Mouse (Mus musculus) stomach, embryonic 14.5 days (tissue): ENCODE data around the gene Vmn1r22. TPM values are rescaled to one million over a fixed set of nuclear protein-coding genes. Genes with fewer than 3 reads are reported as not detected.
A peak's percentile ranks its signal among the peaks of the same experiment; 100 is the strongest.
"Not testable (repeated sequence)": the region's sequence is repeated elsewhere in the genome, so short reads cannot be mapped to it uniquely, and the experiment has no call there.

Source experiments
- ATAC-seq: fragments of 200-750 bp; cut with Nextera tagmentation; 2 replicates; pipeline ENCODE4 v1.8.0; 2017; ENCODE audit warnings: low read depth, moderate TSS enrichment; ENCODE audit not compliant: insufficient number of reproducible peaks, insufficient read depth, low FRiP score
- H3K27ac ChIP-seq: fragments of 300-500 bp; sonication (generic); 2 replicates; pipeline ENCODE4 v1.5.1; 2014; ENCODE audit warnings: mild to moderate bottlenecking, low read length, moderate library complexity, mixed read lengths
- H3K27me3 ChIP-seq: fragments of 300-500 bp; sonication (generic); 2 replicates; pipeline ENCODE4 v1.6.1; 2014; ENCODE audit warnings: low read length, control low read depth, mixed read lengths; ENCODE audit not compliant: control insufficient read depth, insufficient read depth
- H3K36me3 ChIP-seq: fragments of 300-500 bp; sonication (generic); 2 replicates; pipeline ENCODE4 v1.6.1; 2014; ENCODE audit warnings: mild to moderate bottlenecking, control low read depth, low read length, moderate library complexity, mixed read lengths; ENCODE audit not compliant: control insufficient read depth, insufficient read depth
- H3K4me1 ChIP-seq: fragments of 300-500 bp; sonication (generic); 2 replicates; pipeline ENCODE4 v1.6.1; 2014; ENCODE audit warnings: low read length, control low read depth, mixed read lengths; ENCODE audit not compliant: control insufficient read depth, insufficient read depth
- H3K4me2 ChIP-seq: fragments of 300-500 bp; sonication (generic); replicated peaks from 2 replicates; pipeline ENCODE4 v1.6.1; 2014; ENCODE audit warnings: low read depth, low read length, control low read depth
- H3K4me3 ChIP-seq: fragments of 300-500 bp; sonication (generic); 2 replicates; pipeline ENCODE4 v1.5.1; 2014; ENCODE audit warnings: low read depth, low read length, control low read depth
- H3K9ac ChIP-seq: fragments of 300-500 bp; sonication (generic); replicated peaks from 2 replicates; pipeline ENCODE4 v1.6.1; 2014; ENCODE audit warnings: low read depth, mild to moderate bottlenecking, control low read depth, low read length, moderate library complexity, mixed read lengths
- H3K9me3 ChIP-seq: fragments of 300-500 bp; sonication (generic); 2 replicates; pipeline ENCODE4 v1.6.1; 2016; ENCODE audit warnings: low read depth, low read length, control low read depth; ENCODE audit not compliant: control insufficient read depth
- WGBS: fragments of 180-500 bp; shearing (Covaris S2); extraction: QIAGEN DNeasy Blood & Tissue Kit; methylation state at CpG from one replicate; pipeline ENCODE4 v1.1.7; 2014; 5-methylcytosine and 5-hydroxymethylcytosine counted together
- polyA plus RNA-seq: library from polyadenylated mRNA; unstranded; fragments of >200 nt; fragmentation: Nextera tagmentation; extraction: Ambion mirVana; gene quantifications from 2 replicates; pipeline ENCODE4 v1.2.1, GENCODE M21; 2014

Gene Vmn1r22
- not detected in 2 replicates for polyA plus RNA-seq

- no peak within 1 kb of the TSS for H3K4me3 ChIP-seq
- no peaks in the 10 kb centered on the region for H3K9me3 ChIP-seq
- no peak within 1 kb of the TSS for H3K4me2 ChIP-seq
- WGBS: 76% methylated on average over 1 of the region's 1 CpGs
- no peaks in the 10 kb centered on the region for H3K27me3 ChIP-seq
- no peak within 1 kb of the TSS for H3K9ac ChIP-seq
- no peak within 1 kb of the TSS for H3K27ac ChIP-seq
- no peaks in the 10 kb centered on the region for H3K4me1 ChIP-seq
- ATAC-seq: no peak
- no peaks in the 10 kb centered on the region for H3K36me3 ChIP-seq
Observed at GRCm38 (mm10) chr6:57907928-57908327, at the start of gene Vmn1r22. Gene Vmn1r22 (minus strand): TSS chr6:57908028.

- H3K27me3 ChIP-seq: no peaks in the 10 kb centered on the region
- no peak within 1 kb of the TSS for H3K9ac ChIP-seq
- WGBS: 88% methylated on average over 1 of the region's 1 CpGs
- no peak within 1 kb of the TSS for H3K4me3 ChIP-seq
- H3K27ac ChIP-seq: no peak within 1 kb of the TSS
- H3K9me3 ChIP-seq: no peaks in the 10 kb centered on the region
- no peaks in the 10 kb centered on the region for H3K36me3 ChIP-seq
- ATAC-seq: no peak
- H3K4me2 ChIP-seq: no peak within 1 kb of the TSS
- H3K4me1 ChIP-seq: no peaks in the 10 kb centered on the region
Observed at GRCm38 (mm10) chr6:57926738-57927137, 18.9 kb upstream of the Vmn1r22 start, which contains the start of gene Vmn1r23. Gene Vmn1r23 (minus strand): TSS chr6:57926838.

- Histone ChIP-seq H3K9me3 (no peaks in the 10 kb centered on the region), H3K4me1 (no peaks in the 10 kb centered on the region), H3K4me3 (no peak overlapping the region), H3K27me3 (no peaks in the 10 kb centered on the region), H3K36me3 (no peaks in the 10 kb centered on the region), H3K4me2 (no peak overlapping the region; the same call in 1 of the 2 replicates), H3K9ac (no peak overlapping the region), H3K27ac (no peak overlapping the region)
- peak; percentile 79; the same call in 1 of the 2 replicates for ATAC-seq
- WGBS: 46% methylated on average over 6 of the region's 6 CpGs
Observed at GRCm38 (mm10) chr6:57859043-57860042, 48.5 kb downstream of the Vmn1r22 start.

GRCm38 (mm10) chr6:57851177-57851576 lies 56.7 kb downstream of the Vmn1r22 start:
- WGBS: 89% methylated on average over 5 of the region's 5 CpGs
- H3K4me3 ChIP-seq, H3K4me2 ChIP-seq, H3K27me3 ChIP-seq, H3K27ac ChIP-seq, H3K36me3 ChIP-seq, ATAC-seq, H3K9ac ChIP-seq, H3K4me1 ChIP-seq, H3K9me3 ChIP-seq: not testable (repeated sequence)

- 52% methylated on average over 1 of the region's 1 CpGs for WGBS
- H3K27me3 ChIP-seq: no peaks in the 10 kb centered on the region
- no peak within 1 kb of the TSS for H3K4me2 ChIP-seq
- H3K36me3 ChIP-seq: no peaks in the 10 kb centered on the region
- no peak within 1 kb of the TSS for H3K9ac ChIP-seq
- ATAC-seq: no peak
- H3K9me3 ChIP-seq: no peaks in the 10 kb centered on the region
- H3K27ac ChIP-seq: no peak within 1 kb of the TSS
- no peak within 1 kb of the TSS for H3K4me3 ChIP-seq
- no peaks in the 10 kb centered on the region for H3K4me1 ChIP-seq
Observed at GRCm38 (mm10) chr6:57850286-57850685, 57.5 kb downstream of the Vmn1r22 start, which contains the start of gene Vmn1r21. Gene Vmn1r21 (minus strand): TSS chr6:57850343.

Other genes starting within 250 kb of the Vmn1r22 start
- 20.9 and 23.6 TPM in 2 replicates for gene Pyurf, start 215.9 kb downstream of the Vmn1r22 start, polyA plus RNA-seq
- 27.5 and 27.6 TPM in 2 replicates for gene Lancl2, start 205.5 kb downstream of the Vmn1r22 start, polyA plus RNA-seq
- gene Vopp1, start 82.9 kb downstream of the Vmn1r22 start, polyA plus RNA-seq: 24.4 and 26.7 TPM in 2 replicates
- gene Vmn1r21, start 57.7 kb downstream of the Vmn1r22 start, polyA plus RNA-seq: 0.14 TPM in 1 of 2 replicates, not detected in the other
- gene Vmn1r23, start 18.8 kb upstream of the Vmn1r22 start, polyA plus RNA-seq: not detected in 2 replicates
- not detected in 2 replicates for gene Vmn1r24, start 53.5 kb upstream of the Vmn1r22 start, polyA plus RNA-seq
- not detected in 2 replicates for gene Vmn1r25, start 72.8 kb upstream of the Vmn1r22 start, polyA plus RNA-seq
- gene Vmn1r26, start 107.1 kb upstream of the Vmn1r22 start, polyA plus RNA-seq: not detected in 2 replicates